Mouse (Mus musculus): ENCODE results near the gene Rnf40.

DNA sequence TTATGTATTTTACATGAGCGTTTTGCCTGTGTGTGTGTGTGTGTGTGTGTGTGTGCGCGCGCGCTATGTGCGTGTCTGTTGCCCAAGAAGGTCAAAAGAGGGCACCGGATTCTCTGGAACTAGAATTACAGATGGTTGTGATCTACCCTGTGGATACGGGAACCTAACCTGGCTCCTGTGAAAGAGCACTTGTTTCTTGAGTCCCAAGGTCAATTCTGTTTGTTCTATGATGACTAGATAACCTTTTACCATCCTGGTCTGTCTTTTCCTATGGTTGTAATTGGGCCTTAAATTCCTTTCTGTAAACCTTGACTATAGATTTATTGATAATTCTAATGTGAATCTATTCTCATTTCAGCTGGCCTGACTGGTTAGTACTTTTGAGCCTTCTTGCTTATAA, 37.0 kb upstream of the Rnf40 start:
- no peak for TF ChIP-seq CTCF (IDR thresholded peaks at IDR 0.05; ENCODE audit: control insufficient read depth, insufficient read depth, low read length)
- TF ChIP-seq POLR2A (IDR thresholded peaks at IDR 0.05; ENCODE audit: borderline replicate concordance, control insufficient read depth, low read depth, low read length), result no peak
